Mouse (Mus musculus): ENCODE measurements around the gene Dhrs2. TPM values are rescaled to one million over a fixed set of nuclear protein-coding genes. Genes with fewer than 3 reads are reported as not detected.

Gene Dhrs2
- polyA plus RNA-seq, 1 experiment from 2014 or later = 0.22 TPM

DNA sequence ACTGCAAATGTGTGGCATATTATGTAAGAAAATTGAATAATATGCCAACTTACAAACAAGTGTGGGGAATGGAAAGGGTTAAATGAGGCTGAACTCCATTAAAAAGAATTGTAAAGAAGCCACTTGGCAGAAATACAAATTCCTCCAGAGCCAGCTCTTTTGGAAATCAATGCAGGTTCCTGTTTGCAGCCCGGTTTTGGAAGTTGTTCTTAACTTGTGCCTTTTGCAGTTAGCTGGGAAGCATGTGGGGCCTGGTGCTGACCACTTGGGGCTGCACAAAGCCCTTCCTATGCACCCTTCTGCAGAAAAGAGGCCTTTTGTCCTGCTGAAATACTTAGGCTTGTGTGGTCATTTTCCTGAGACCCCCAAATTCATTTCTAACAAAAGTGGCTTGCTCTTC, 1.4 kb downstream of the Dhrs2 start:
- Histone ChIP-seq H3K9me3 (replicated peaks; ENCODE audit: control insufficient read depth, low read length) (no peaks in the 10 kb centered on the region), H3K4me2 (ENCODE audit: low read depth, low read length) (no peak overlapping the region), H3K27me3 (ENCODE audit: control insufficient read depth, insufficient read depth, low read length) (no peaks in the 10 kb centered on the region), H3K27ac (ENCODE audit: low read length) (no peak overlapping the region), H3K36me3 (ENCODE audit: control insufficient read depth, insufficient read depth, low read length) (no peaks in the 10 kb centered on the region), H3K9ac (ENCODE audit: low read length) (no peak overlapping the region), H3K4me3 (replicated peaks; ENCODE audit: low read length) (no peak overlapping the region), H3K4me1 (ENCODE audit: control insufficient read depth, insufficient read depth, low read length) (no peaks in the 10 kb centered on the region)
- ATAC-seq (ENCODE audit: insufficient read depth, low FRiP score) = no peak; the same call in 1 of the 2 replicates
- WGBS = 11% methylated on average over 1 of the region's 1 CpGs

- Histone ChIP-seq H3K9me3 (replicated peaks; ENCODE audit: control insufficient read depth, low read length) (no peaks in the 10 kb centered on the region), H3K4me1 (ENCODE audit: control insufficient read depth, insufficient read depth, low read length) (no peaks in the 10 kb centered on the region), H3K4me3 (replicated peaks; ENCODE audit: low read length) (no peak overlapping the region), H3K9ac (ENCODE audit: low read length) (no peak overlapping the region), H3K4me2 (ENCODE audit: low read depth, low read length) (no peak overlapping the region), H3K36me3 (ENCODE audit: control insufficient read depth, insufficient read depth, low read length) (no peaks in the 10 kb centered on the region), H3K27ac (ENCODE audit: low read length) (no peak overlapping the region), H3K27me3 (ENCODE audit: control insufficient read depth, insufficient read depth, low read length) (no peaks in the 10 kb centered on the region)
- 90% methylated on average over 11 of the region's 11 CpGs for WGBS
- no peak for ATAC-seq (ENCODE audit: insufficient read depth, low FRiP score)
Measured at GRCm38 (mm10) chr14:55234639-55235038, 12.8 kb downstream of the Dhrs2 start.

DNA sequence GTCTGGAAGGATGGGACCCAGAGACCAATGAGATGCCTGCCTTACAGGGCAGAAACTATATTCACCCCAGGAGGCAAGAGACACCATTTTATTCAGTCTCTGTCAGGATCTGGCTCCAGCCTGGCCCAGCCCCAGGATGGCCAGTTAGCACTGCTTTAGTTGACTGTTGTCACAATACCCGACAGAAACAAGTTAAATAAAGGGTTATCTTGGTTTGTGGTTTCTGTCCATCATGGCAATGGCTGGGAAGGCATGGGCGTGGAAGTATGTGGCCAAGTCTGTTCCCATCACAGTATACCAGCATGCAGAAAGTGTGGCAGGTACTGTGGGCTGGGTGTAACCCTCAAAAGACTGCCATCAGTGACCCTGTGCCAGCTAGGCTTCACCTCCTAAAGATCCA, 14.9 kb downstream of the Dhrs2 start:
- Histone ChIP-seq H3K9me3 (replicated peaks; ENCODE audit: control insufficient read depth, low read length) (no peaks in the 10 kb centered on the region), H3K36me3 (ENCODE audit: control insufficient read depth, insufficient read depth, low read length) (no peaks in the 10 kb centered on the region), H3K4me2 (ENCODE audit: low read depth, low read length) (no peak overlapping the region), H3K27ac (ENCODE audit: low read length) (no peak overlapping the region), H3K4me1 (ENCODE audit: control insufficient read depth, insufficient read depth, low read length) (no peaks in the 10 kb centered on the region), H3K9ac (ENCODE audit: low read length) (no peak overlapping the region), H3K4me3 (replicated peaks; ENCODE audit: low read length) (no peak overlapping the region), H3K27me3 (ENCODE audit: control insufficient read depth, insufficient read depth, low read length) (no peaks in the 10 kb centered on the region)
- ATAC-seq (ENCODE audit: insufficient read depth, low FRiP score) = no peak
- WGBS = 67% methylated on average over 2 of the region's 2 CpGs

DNA sequence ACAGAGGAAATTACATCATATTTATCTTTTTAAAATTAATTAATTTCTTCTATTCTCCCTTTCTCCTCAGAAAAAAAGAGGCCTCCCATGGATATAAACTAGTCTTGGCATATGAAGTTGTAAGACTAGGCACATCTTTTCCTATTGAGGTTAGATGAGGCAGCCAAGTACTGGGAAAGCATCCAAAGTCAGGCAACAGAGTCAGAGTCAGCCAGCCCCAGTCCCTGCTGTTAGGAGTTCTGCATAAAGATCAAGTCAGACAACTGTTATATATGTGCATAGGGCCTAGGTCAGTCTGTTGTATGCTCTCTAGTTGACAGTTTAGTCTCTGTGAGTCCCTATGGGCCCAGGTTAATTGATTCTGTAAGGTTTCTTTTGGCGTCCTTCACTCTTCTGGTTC, 20.9 kb downstream of the Dhrs2 start:
- WGBS = 76% methylated on average over 1 of the region's 1 CpGs
- no peaks in the 10 kb centered on the region for H3K4me1 ChIP-seq (ENCODE audit: control insufficient read depth, insufficient read depth, low read length)
- H3K4me2 ChIP-seq (ENCODE audit: low read depth, low read length) = no peak overlapping the region
- H3K9me3 ChIP-seq (replicated peaks; ENCODE audit: control insufficient read depth, low read length) = no peaks in the 10 kb centered on the region
- H3K4me3 ChIP-seq (replicated peaks; ENCODE audit: low read length) = no peak overlapping the region
- H3K9ac ChIP-seq (ENCODE audit: low read length) = no peak overlapping the region
- H3K27ac ChIP-seq (ENCODE audit: low read length) = no peak overlapping the region
- H3K27me3 ChIP-seq (ENCODE audit: control insufficient read depth, insufficient read depth, low read length) = no peaks in the 10 kb centered on the region
- H3K36me3 ChIP-seq (ENCODE audit: control insufficient read depth, insufficient read depth, low read length) = no peaks in the 10 kb centered on the region
- no peak for ATAC-seq (ENCODE audit: insufficient read depth, low FRiP score)

DNA sequence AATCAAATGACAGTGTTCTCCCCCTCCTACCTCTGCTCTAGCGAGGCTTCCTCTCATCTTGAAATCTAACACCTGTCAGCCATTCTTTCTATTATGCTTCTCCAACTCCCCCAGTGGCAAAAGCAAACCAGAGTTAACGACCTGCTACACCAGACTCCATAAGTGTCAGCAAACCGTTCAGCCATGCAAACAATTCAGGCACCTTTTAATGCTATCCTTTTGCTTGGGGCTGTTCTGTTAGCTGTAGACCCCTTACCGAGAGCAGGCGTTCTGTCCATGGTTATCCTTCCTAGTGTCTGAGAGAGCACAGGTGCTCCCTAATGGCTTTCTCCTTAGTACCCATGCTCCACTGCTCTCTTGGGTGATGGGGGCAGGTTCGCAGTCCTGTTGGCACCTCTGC, 25.4 kb downstream of the Dhrs2 start:
- no peaks in the 10 kb centered on the region for H3K4me1 ChIP-seq (ENCODE audit: control insufficient read depth, insufficient read depth, low read length)
- no peak overlapping the region for H3K4me3 ChIP-seq (replicated peaks; ENCODE audit: low read length)
- H3K9ac ChIP-seq (ENCODE audit: low read length) = no peak overlapping the region
- no peaks in the 10 kb centered on the region for H3K36me3 ChIP-seq (ENCODE audit: control insufficient read depth, insufficient read depth, low read length)
- no peak overlapping the region for H3K27ac ChIP-seq (ENCODE audit: low read length)
- 42% methylated on average over 6 of the region's 6 CpGs for WGBS
- ATAC-seq (ENCODE audit: insufficient read depth, low FRiP score) = no peak
- H3K9me3 ChIP-seq (replicated peaks; ENCODE audit: control insufficient read depth, low read length) = no peaks in the 10 kb centered on the region
- H3K27me3 ChIP-seq (ENCODE audit: control insufficient read depth, insufficient read depth, low read length) = no peaks in the 10 kb centered on the region
- no peak overlapping the region for H3K4me2 ChIP-seq (ENCODE audit: low read depth, low read length)

DNA sequence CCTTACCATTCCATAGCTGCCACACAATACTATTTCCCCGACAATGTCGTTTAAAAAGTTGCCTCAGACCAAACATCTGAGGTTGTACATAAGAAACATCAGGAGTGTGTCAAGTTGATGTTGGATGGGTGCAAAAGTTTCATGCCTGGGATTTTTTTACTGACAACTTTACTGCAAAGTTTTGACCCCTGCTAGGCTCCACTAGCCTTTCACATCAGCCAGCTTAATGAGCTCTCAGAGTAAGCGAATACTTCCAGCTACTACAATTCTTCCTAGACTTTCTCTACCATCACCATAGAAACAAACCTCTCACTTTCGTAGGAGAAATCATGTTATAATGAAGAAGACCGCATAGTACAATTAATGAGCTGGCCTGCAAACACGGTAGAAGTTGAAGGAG, 26.5 kb downstream of the Dhrs2 start:
- H3K4me3 ChIP-seq (replicated peaks; ENCODE audit: low read length) = no peak overlapping the region
- no peaks in the 10 kb centered on the region for H3K36me3 ChIP-seq (ENCODE audit: control insufficient read depth, insufficient read depth, low read length)
- ATAC-seq (ENCODE audit: insufficient read depth, low FRiP score) = no peak
- no peak overlapping the region for H3K9ac ChIP-seq (ENCODE audit: low read length)
- H3K4me2 ChIP-seq (ENCODE audit: low read depth, low read length) = no peak overlapping the region
- no peaks in the 10 kb centered on the region for H3K27me3 ChIP-seq (ENCODE audit: control insufficient read depth, insufficient read depth, low read length)
- no peak overlapping the region for H3K27ac ChIP-seq (ENCODE audit: low read length)
- H3K4me1 ChIP-seq (ENCODE audit: control insufficient read depth, insufficient read depth, low read length) = no peaks in the 10 kb centered on the region
- no peaks in the 10 kb centered on the region; the same call in 1 of the 2 replicates for H3K9me3 ChIP-seq (replicated peaks; ENCODE audit: control insufficient read depth, low read length)
- whole genome bisulfite sequencing = 67% methylated on average over 6 of the region's 6 CpGs

DNA sequence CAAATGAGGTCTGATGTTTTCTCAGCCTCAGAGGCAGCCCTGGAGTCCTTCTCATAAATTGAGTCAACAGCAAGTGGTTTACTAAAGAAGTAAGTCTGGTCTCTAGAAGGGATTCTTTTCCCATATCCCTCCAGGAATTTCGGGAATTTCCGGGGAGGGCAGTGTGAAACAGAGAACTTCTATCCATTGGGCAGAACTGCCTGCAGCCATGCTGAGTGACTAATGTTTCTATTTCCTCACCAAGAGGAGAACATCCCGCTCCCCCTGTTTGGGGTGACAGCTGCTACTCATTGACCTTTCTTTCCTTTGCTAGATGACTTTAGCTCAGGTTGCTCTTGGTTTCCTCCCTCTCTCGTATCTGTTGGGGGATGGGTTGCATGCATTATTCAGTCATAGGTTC, 31.8 kb downstream of the Dhrs2 start:
- no peak overlapping the region for H3K4me3 ChIP-seq (replicated peaks; ENCODE audit: low read length)
- 52% methylated on average over 4 of the region's 4 CpGs for whole genome bisulfite sequencing
- H3K36me3 ChIP-seq (ENCODE audit: control insufficient read depth, insufficient read depth, low read length) = no peaks in the 10 kb centered on the region
- H3K27ac ChIP-seq (ENCODE audit: low read length) = no peak overlapping the region
- H3K9me3 ChIP-seq (replicated peaks; ENCODE audit: control insufficient read depth, low read length) = no peaks in the 10 kb centered on the region; the same call in 1 of the 2 replicates
- no peak for ATAC-seq (ENCODE audit: insufficient read depth, low FRiP score)
- H3K4me2 ChIP-seq (ENCODE audit: low read depth, low read length) = no peak overlapping the region
- no peaks in the 10 kb centered on the region for H3K4me1 ChIP-seq (ENCODE audit: control insufficient read depth, insufficient read depth, low read length)
- H3K27me3 ChIP-seq (ENCODE audit: control insufficient read depth, insufficient read depth, low read length) = no peaks in the 10 kb centered on the region
- no peak overlapping the region for H3K9ac ChIP-seq (ENCODE audit: low read length)

DNA sequence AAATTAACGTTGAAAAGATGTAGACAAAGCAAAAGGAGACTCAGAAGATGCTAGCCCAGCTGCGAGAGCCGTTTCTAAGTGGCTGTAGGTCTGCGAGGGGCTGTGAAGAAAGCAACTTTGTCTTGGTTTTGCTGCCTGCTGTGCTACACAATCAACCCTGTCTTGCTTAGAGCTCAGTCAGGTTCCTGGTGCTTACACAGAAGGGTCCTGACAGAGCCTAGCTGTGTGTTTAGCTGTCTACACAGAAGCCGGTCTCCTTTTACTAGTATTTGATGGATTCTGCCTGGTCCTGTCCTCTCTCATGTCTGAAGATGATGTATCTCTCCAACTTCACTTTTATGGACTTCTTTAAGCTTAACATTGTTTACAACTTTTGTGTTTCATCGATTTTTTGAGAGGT, 33.6 kb downstream of the Dhrs2 start:
- H3K4me2 ChIP-seq (ENCODE audit: low read depth, low read length) = no peak overlapping the region
- no peaks in the 10 kb centered on the region for H3K27me3 ChIP-seq (ENCODE audit: control insufficient read depth, insufficient read depth, low read length)
- WGBS = 62% methylated on average over 6 of the region's 6 CpGs
- H3K9ac ChIP-seq (ENCODE audit: low read length) = no peak overlapping the region
- no peak overlapping the region for H3K27ac ChIP-seq (ENCODE audit: low read length)
- no peaks in the 10 kb centered on the region for H3K36me3 ChIP-seq (ENCODE audit: control insufficient read depth, insufficient read depth, low read length)
- H3K4me3 ChIP-seq (replicated peaks; ENCODE audit: low read length) = no peak overlapping the region
- H3K9me3 ChIP-seq (replicated peaks; ENCODE audit: control insufficient read depth, low read length) = no peaks in the 10 kb centered on the region; the same call in 1 of the 2 replicates
- no peak for ATAC-seq (ENCODE audit: insufficient read depth, low FRiP score)
- H3K4me1 ChIP-seq (ENCODE audit: control insufficient read depth, insufficient read depth, low read length) = no peaks in the 10 kb centered on the region

GRCm38 (mm10) chr14:55271158-55271557, 49.4 kb downstream of the Dhrs2 start:
- Histone ChIP-seq H3K9ac (ENCODE audit: low read length) (no peak overlapping the region), H3K4me3 (replicated peaks; ENCODE audit: low read length) (no peak overlapping the region), H3K9me3 (replicated peaks; ENCODE audit: control insufficient read depth, low read length) (no peaks in the 10 kb centered on the region), H3K4me1 (ENCODE audit: control insufficient read depth, insufficient read depth, low read length) (no peaks in the 10 kb centered on the region), H3K36me3 (ENCODE audit: control insufficient read depth, insufficient read depth, low read length) (no peaks in the 10 kb centered on the region), H3K27ac (ENCODE audit: low read length) (no peak overlapping the region), H3K4me2 (ENCODE audit: low read depth, low read length) (no peak overlapping the region), H3K27me3 (ENCODE audit: control insufficient read depth, insufficient read depth, low read length) (no peaks in the 10 kb centered on the region)
- no peak; the same call in 1 of the 2 replicates for ATAC-seq (ENCODE audit: insufficient read depth, low FRiP score)
- 45% methylated on average over 3 of the region's 3 CpGs for WGBS

DNA sequence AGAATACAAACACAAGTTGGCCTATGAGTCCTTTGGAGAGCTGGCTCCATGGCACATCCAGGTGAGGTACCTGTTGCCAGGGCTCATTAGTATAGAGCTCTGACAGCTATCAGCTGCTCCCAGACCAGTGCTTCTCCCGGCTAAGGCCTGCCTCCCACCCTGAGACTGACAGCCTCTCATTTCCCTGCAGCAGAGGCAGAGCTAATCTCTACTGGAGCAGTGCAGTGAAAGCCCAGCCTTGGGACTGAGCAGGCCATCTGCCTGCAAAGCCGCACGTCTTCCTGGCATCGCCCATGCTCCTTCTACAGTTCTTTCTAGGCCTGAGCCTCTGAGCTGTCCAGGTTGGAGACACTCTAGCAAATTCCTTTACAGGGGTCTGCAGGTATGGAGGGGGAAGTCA, 51.2 kb downstream of the Dhrs2 start:
- no peak overlapping the region for H3K4me2 ChIP-seq (ENCODE audit: low read depth, low read length)
- 68% methylated on average over 4 of the region's 4 CpGs for WGBS
- no peaks in the 10 kb centered on the region for H3K27me3 ChIP-seq (ENCODE audit: control insufficient read depth, insufficient read depth, low read length)
- H3K4me3 ChIP-seq (replicated peaks; ENCODE audit: low read length) = no peak overlapping the region
- no peak overlapping the region for H3K9ac ChIP-seq (ENCODE audit: low read length)
- H3K36me3 ChIP-seq (ENCODE audit: control insufficient read depth, insufficient read depth, low read length) = no peaks in the 10 kb centered on the region
- H3K9me3 ChIP-seq (replicated peaks; ENCODE audit: control insufficient read depth, low read length) = no peaks in the 10 kb centered on the region
- ATAC-seq (ENCODE audit: insufficient read depth, low FRiP score) = no peak
- H3K27ac ChIP-seq (ENCODE audit: low read length) = no peak overlapping the region
- H3K4me1 ChIP-seq (ENCODE audit: control insufficient read depth, insufficient read depth, low read length) = no peaks in the 10 kb centered on the region

All from stomach, embryonic 16.5 days (tissue).